Mouse (Mus musculus): ENCODE data around the gene Myo1g. TPM values are rescaled to one million over a fixed set of nuclear protein-coding genes. Genes with fewer than 3 reads are reported as not detected.

Myo1g gene
- polyA plus RNA-seq (2014; fragmentation: Nextera tagmentation; extraction: Ambion mirVana), result 0.64 and 0.74 TPM in 2 replicates

- ATAC-seq (ENCODE audit: insufficient number of reproducible peaks, low FRiP score, low TSS enrichment, low read depth) (no peak), DNase-seq (ENCODE audit: low spot score) (no peak)
- Histone ChIP-seq H3K4me2 (ENCODE audit: low read depth, severe bottlenecking) (no peak within 1 kb of the TSS), H3K27ac (replicated peaks; ENCODE audit: low read depth, low read length) (no peak within 1 kb of the TSS), H3K9me3 (ENCODE audit: control insufficient read depth, low read length) (no peaks in the 10 kb centered on the region), H3K4me3 (ENCODE audit: low read depth, low read length) (no peak within 1 kb of the TSS), H3K4me1 (ENCODE audit: control insufficient read depth, insufficient read depth, low read length) (no peaks in the 10 kb centered on the region), H3K36me3 (ENCODE audit: control insufficient read depth, insufficient read depth, low read length) (peaks cover 11% of the 10 kb centered on the region; the same call in 1 of the 2 replicates), H3K9ac (ENCODE audit: low read length) (no peak within 1 kb of the TSS), H3K27me3 (ENCODE audit: control insufficient read depth, insufficient read depth, low read length) (no peaks in the 10 kb centered on the region)
- 77% methylated on average over 7 of the region's 7 CpGs for WGBS
Measured at GRCm38 (mm10) chr11:6520507-6521173, at the start of gene Myo1g. TSS of gene Myo1g (minus strand) at chr11:6520965.

DNA sequence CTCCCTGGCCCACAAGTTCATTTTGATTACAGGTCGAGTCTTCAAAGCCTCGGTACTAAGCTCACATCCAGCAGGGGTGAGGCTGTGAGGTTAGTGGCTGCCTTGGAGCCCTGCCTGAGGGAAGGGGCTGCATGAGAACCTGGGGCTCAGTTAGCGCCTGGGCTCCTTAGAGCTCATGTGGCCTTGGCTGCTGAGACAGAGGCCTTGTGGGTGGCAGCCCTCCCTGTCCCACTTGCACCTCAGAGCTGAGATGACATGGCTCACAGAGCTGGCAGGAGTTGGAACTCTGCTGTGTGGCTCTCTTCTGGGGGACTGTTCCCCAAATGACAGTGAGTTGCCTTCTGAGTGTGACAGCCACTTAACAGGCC is 48.6 kb upstream of the Myo1g start:
- H3K4me1 ChIP-seq (ENCODE audit: control insufficient read depth, insufficient read depth, low read length), result no peaks in the 10 kb centered on the region
- H3K36me3 ChIP-seq (ENCODE audit: control insufficient read depth, insufficient read depth, low read length), result no peaks in the 10 kb centered on the region; the same call in none of the 2 replicates
- H3K9me3 ChIP-seq (ENCODE audit: control insufficient read depth, low read length), result no peaks in the 10 kb centered on the region
- DNase-seq (ENCODE audit: low spot score) (no peak), ATAC-seq (ENCODE audit: insufficient number of reproducible peaks, low FRiP score, low TSS enrichment, low read depth) (no peak)
- H3K4me2 ChIP-seq (ENCODE audit: low read depth, severe bottlenecking), result no peak overlapping the region
- no peak overlapping the region for H3K9ac ChIP-seq (ENCODE audit: low read length)
- H3K27me3 ChIP-seq (ENCODE audit: control insufficient read depth, insufficient read depth, low read length), result no peaks in the 10 kb centered on the region
- WGBS, result 54% methylated on average over 3 of the region's 3 CpGs
- no peak overlapping the region for H3K4me3 ChIP-seq (ENCODE audit: low read depth, low read length)
- no peak overlapping the region for H3K27ac ChIP-seq (replicated peaks; ENCODE audit: low read depth, low read length)

- H3K9ac ChIP-seq (ENCODE audit: low read length), result no peak overlapping the region
- DNase-seq (ENCODE audit: low spot score) (no peak), ATAC-seq (ENCODE audit: insufficient number of reproducible peaks, low FRiP score, low TSS enrichment, low read depth) (no peak)
- WGBS, result 80% methylated on average over 11 of the region's 11 CpGs
- H3K36me3 ChIP-seq (ENCODE audit: control insufficient read depth, insufficient read depth, low read length), result no peaks in the 10 kb centered on the region; the same call in none of the 2 replicates
- no peak overlapping the region for H3K4me3 ChIP-seq (ENCODE audit: low read depth, low read length)
- H3K27ac ChIP-seq (replicated peaks; ENCODE audit: low read depth, low read length), result no peak overlapping the region
- H3K4me1 ChIP-seq (ENCODE audit: control insufficient read depth, insufficient read depth, low read length), result no peaks in the 10 kb centered on the region
- no peaks in the 10 kb centered on the region for H3K27me3 ChIP-seq (ENCODE audit: control insufficient read depth, insufficient read depth, low read length)
- H3K4me2 ChIP-seq (ENCODE audit: low read depth, severe bottlenecking), result no peak overlapping the region
- H3K9me3 ChIP-seq (ENCODE audit: control insufficient read depth, low read length), result no peaks in the 10 kb centered on the region
Measured at GRCm38 (mm10) chr11:6568584-6569409, 48.0 kb upstream of the Myo1g start.

DNA sequence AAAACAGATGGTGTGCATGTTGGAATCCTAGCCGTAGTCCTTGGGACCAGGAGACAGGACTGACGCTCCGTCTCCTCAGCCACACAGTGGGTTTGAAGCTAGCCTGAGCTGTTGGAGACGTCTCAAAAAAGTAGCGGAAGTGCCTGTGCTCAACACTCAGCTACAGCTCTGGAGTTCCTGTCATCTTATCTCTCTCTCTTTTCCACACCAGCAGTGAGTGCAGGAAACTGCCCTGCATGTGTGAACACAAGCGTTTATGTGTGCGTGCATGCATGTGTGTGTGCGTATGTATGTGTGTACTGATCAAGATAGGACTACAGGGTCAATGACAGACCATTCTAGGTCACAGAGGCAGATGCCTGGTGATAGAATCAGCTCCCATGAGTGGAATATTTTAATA is 47.2 kb upstream of the Myo1g start:
- no peaks in the 10 kb centered on the region for H3K27me3 ChIP-seq (ENCODE audit: control insufficient read depth, insufficient read depth, low read length)
- H3K4me1 ChIP-seq (ENCODE audit: control insufficient read depth, insufficient read depth, low read length), result no peaks in the 10 kb centered on the region
- DNase-seq (ENCODE audit: low spot score) (no peak), ATAC-seq (ENCODE audit: insufficient number of reproducible peaks, low FRiP score, low TSS enrichment, low read depth) (no peak)
- no peak overlapping the region for H3K4me3 ChIP-seq (ENCODE audit: low read depth, low read length)
- H3K27ac ChIP-seq (replicated peaks; ENCODE audit: low read depth, low read length), result no peak overlapping the region
- no peaks in the 10 kb centered on the region; the same call in none of the 2 replicates for H3K36me3 ChIP-seq (ENCODE audit: control insufficient read depth, insufficient read depth, low read length)
- no peaks in the 10 kb centered on the region for H3K9me3 ChIP-seq (ENCODE audit: control insufficient read depth, low read length)
- no peak overlapping the region for H3K9ac ChIP-seq (ENCODE audit: low read length)
- H3K4me2 ChIP-seq (ENCODE audit: low read depth, severe bottlenecking), result no peak overlapping the region
- 95% methylated on average over 8 of the region's 8 CpGs for WGBS

DNA sequence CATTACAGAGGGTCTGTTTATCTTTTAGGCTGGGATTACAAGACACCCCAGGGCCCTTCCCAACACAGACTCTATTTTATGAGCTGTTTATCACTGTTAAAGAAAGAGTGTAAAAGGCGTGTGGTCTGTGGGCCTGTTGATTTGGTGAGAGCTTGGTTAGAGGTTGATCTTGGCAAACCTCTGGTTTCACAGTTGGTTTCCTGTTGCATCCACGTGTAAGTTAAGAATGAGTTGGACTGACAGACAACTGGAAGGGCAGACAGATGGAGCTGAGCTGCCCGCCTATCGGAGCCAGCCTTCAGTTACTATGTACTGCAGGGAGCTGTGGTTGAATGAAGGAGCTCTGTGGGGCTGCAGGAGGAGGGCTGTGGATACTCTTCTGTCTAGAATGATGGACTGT is 45.7 kb upstream of the Myo1g start:
- Histone ChIP-seq H3K4me3 (ENCODE audit: low read depth, low read length) (no peak overlapping the region), H3K9ac (ENCODE audit: low read length) (no peak overlapping the region), H3K4me1 (ENCODE audit: control insufficient read depth, insufficient read depth, low read length) (no peaks in the 10 kb centered on the region), H3K4me2 (ENCODE audit: low read depth, severe bottlenecking) (no peak overlapping the region), H3K9me3 (ENCODE audit: control insufficient read depth, low read length) (no peaks in the 10 kb centered on the region), H3K36me3 (ENCODE audit: control insufficient read depth, insufficient read depth, low read length) (no peaks in the 10 kb centered on the region; the same call in none of the 2 replicates), H3K27me3 (ENCODE audit: control insufficient read depth, insufficient read depth, low read length) (no peaks in the 10 kb centered on the region), H3K27ac (replicated peaks; ENCODE audit: low read depth, low read length) (no peak overlapping the region)
- 66% methylated on average over 4 of the region's 4 CpGs for WGBS
- ATAC-seq (ENCODE audit: insufficient number of reproducible peaks, low FRiP score, low TSS enrichment, low read depth), result no peak
- DNase-seq (ENCODE audit: low spot score), result no peak

DNA sequence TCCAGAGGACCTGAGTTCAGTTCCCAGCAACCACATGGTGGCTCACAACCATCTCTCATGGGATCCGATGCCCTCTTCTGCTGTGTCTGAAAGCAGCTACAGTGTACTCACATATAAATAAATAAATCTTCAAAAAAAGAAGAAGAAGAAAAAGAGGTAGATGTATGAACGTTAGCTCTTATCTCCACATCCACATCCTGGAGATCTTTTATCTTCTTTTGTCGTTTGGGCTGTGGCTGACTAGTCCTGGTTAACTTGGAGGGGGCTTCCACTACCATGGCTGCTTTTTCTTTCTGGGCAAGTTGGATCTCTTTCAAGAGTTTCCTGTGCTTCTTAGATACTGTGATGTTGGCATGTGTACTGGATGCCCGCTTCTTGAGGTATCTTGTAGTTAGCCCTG is 42.4 kb upstream of the Myo1g start:
- ATAC-seq (ENCODE audit: insufficient number of reproducible peaks, low FRiP score, low TSS enrichment, low read depth) (no peak), DNase-seq (ENCODE audit: low spot score) (no peak)
- H3K4me1 ChIP-seq (ENCODE audit: control insufficient read depth, insufficient read depth, low read length), result no peaks in the 10 kb centered on the region
- H3K4me2 ChIP-seq (ENCODE audit: low read depth, severe bottlenecking), result no peak overlapping the region
- H3K36me3 ChIP-seq (ENCODE audit: control insufficient read depth, insufficient read depth, low read length), result no peaks in the 10 kb centered on the region; the same call in 1 of the 2 replicates
- no peak overlapping the region for H3K4me3 ChIP-seq (ENCODE audit: low read depth, low read length)
- H3K9me3 ChIP-seq (ENCODE audit: control insufficient read depth, low read length), result no peaks in the 10 kb centered on the region
- no peak overlapping the region for H3K27ac ChIP-seq (replicated peaks; ENCODE audit: low read depth, low read length)
- no peaks in the 10 kb centered on the region for H3K27me3 ChIP-seq (ENCODE audit: control insufficient read depth, insufficient read depth, low read length)
- H3K9ac ChIP-seq (ENCODE audit: low read length), result no peak overlapping the region
- WGBS, result 93% methylated on average over 4 of the region's 4 CpGs

DNA sequence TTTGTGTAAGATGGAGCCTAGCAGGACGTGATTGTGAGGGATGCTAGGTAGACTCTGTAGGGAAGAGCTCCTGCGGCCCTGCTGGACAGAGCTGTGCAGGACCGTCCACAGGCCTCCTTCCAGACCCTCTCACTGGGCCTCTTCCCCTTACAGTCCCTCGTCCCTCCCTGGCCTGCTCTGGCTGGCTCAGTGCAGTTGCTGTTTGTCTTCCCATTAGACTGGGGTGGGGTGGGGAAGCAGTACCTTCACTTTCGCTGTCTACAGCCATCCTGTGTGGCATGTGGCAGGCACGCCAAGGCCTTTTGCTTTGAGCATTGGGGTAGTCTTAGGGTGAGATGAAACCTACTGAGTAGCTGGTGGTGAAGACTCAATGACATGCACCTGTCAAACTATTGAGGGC is 41.6 kb upstream of the Myo1g start:
- 86% methylated on average over 6 of the region's 6 CpGs for WGBS
- Histone ChIP-seq H3K4me1 (ENCODE audit: control insufficient read depth, insufficient read depth, low read length) (no peaks in the 10 kb centered on the region), H3K27ac (replicated peaks; ENCODE audit: low read depth, low read length) (no peak overlapping the region), H3K9ac (ENCODE audit: low read length) (no peak overlapping the region), H3K9me3 (ENCODE audit: control insufficient read depth, low read length) (no peaks in the 10 kb centered on the region), H3K27me3 (ENCODE audit: control insufficient read depth, insufficient read depth, low read length) (no peaks in the 10 kb centered on the region), H3K4me2 (ENCODE audit: low read depth, severe bottlenecking) (no peak overlapping the region), H3K4me3 (ENCODE audit: low read depth, low read length) (no peak overlapping the region), H3K36me3 (ENCODE audit: control insufficient read depth, insufficient read depth, low read length) (no peaks in the 10 kb centered on the region; the same call in 1 of the 2 replicates)
- DNase-seq (ENCODE audit: low spot score) (no peak), ATAC-seq (ENCODE audit: insufficient number of reproducible peaks, low FRiP score, low TSS enrichment, low read depth) (no peak)

DNA sequence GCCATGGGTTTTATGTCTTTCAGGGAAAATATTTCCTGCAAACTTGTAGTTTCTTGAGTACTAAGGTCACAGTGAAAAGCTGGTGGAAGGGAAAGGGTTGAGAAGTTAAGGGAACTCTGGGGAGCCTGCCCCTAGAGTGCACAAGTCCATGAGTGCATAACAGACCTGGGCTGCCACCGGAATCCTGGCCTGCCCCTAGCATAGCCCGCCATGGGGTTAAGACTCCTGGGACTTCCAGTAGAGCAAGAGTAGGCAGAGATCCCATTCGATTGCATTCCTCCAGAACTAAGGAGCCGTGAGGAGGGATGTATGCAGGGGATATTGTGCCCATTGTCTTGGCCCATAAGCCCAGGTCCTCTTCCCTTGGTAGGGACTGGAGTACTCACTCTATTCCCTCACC is 40.7 kb upstream of the Myo1g start:
- Histone ChIP-seq H3K9me3 (ENCODE audit: control insufficient read depth, low read length) (no peaks in the 10 kb centered on the region), H3K27me3 (ENCODE audit: control insufficient read depth, insufficient read depth, low read length) (no peaks in the 10 kb centered on the region), H3K36me3 (ENCODE audit: control insufficient read depth, insufficient read depth, low read length) (peaks cover 3% of the 10 kb centered on the region; the same call in 1 of the 2 replicates), H3K4me1 (ENCODE audit: control insufficient read depth, insufficient read depth, low read length) (no peaks in the 10 kb centered on the region), H3K4me2 (ENCODE audit: low read depth, severe bottlenecking) (no peak overlapping the region), H3K9ac (ENCODE audit: low read length) (no peak overlapping the region), H3K4me3 (ENCODE audit: low read depth, low read length) (no peak overlapping the region), H3K27ac (replicated peaks; ENCODE audit: low read depth, low read length) (no peak overlapping the region)
- WGBS, result 96% methylated on average over 4 of the region's 4 CpGs
- ATAC-seq (ENCODE audit: insufficient number of reproducible peaks, low FRiP score, low TSS enrichment, low read depth), result no peak
- no peak for DNase-seq (ENCODE audit: low spot score)
